Mouse (Mus musculus): ENCODE data around the gene Klc3.

- no peak for TF ChIP-seq GATA1 (IDR thresholded peaks at IDR 0.05; ENCODE audit: borderline replicate concordance, low read length)
- no peak for TF ChIP-seq FLI1 (IDR thresholded peaks at IDR 0.05; ENCODE audit: low read length)
Observed at GRCm38 (mm10) chr7:19432475-19432874, 28.6 kb upstream of the Klc3 start.
